Mouse (Mus musculus) spleen, adult 18-20 months (tissue): ENCODE measurements around the gene Vmn1r127.
"Not testable (repeated sequence)": the region's sequence is repeated elsewhere in the genome, so short reads cannot be mapped to it uniquely, and the experiment has no call there.

Experiments
- DNase-seq, 2 experiments: peaks; one replicate each; pipeline ENCODE4 v3.0.0; 2022; ENCODE audit warnings: mixed read lengths in 2 of 2

The Vmn1r127 gene

GRCm38 (mm10) chr7:21319761-21320160 lies at the start of gene Vmn1r127:
Vmn1r127 (minus strand) TSS chr7:21319861.
- not testable (repeated sequence) for DNase-seq

GRCm38 (mm10) chr7:21361191-21361590 lies 41.5 kb upstream of the Vmn1r127 start, which contains the start of gene Vmn1r129:
Vmn1r129 (minus strand) TSS chr7:21361291.
- DNase-seq, result not testable (repeated sequence)

- not testable (repeated sequence) for DNase-seq
These were observed 29.4 kb upstream of the Vmn1r127 start, which contains the start of gene Vmn1r128 for GRCm38 (mm10) chr7:21349073-21349472. Vmn1r128 (plus strand) TSS chr7:21349373.

- DNase-seq, result not testable (repeated sequence)
These were observed 18.3 kb downstream of the Vmn1r127 start, which contains the start of gene Vmn1r126 for GRCm38 (mm10) chr7:21301367-21301766. Vmn1r126 (minus strand) TSS chr7:21301467.

- DNase-seq, result not testable (repeated sequence)
These were observed 47.8 kb downstream of the Vmn1r127 start, which contains the start of gene Vmn1r125 for GRCm38 (mm10) chr7:21271879-21272278. Vmn1r125 (plus strand) TSS chr7:21272179.
